Mouse (Mus musculus) kidney, postnatal 14 days (tissue): Measurements from ENCODE around the gene Rps3a1.
A peak's percentile ranks its signal among the peaks of the same experiment; 100 is the strongest.
"Not testable (repeated sequence)": the region's sequence is repeated elsewhere in the genome, so short reads cannot be mapped to it uniquely, and the experiment has no call there.

Experiments
- DNase-seq: peaks from one replicate; pipeline ENCODE4 v3.0.0; 2022; ENCODE audit warnings: mixed read lengths

The Rps3a1 gene

DNA sequence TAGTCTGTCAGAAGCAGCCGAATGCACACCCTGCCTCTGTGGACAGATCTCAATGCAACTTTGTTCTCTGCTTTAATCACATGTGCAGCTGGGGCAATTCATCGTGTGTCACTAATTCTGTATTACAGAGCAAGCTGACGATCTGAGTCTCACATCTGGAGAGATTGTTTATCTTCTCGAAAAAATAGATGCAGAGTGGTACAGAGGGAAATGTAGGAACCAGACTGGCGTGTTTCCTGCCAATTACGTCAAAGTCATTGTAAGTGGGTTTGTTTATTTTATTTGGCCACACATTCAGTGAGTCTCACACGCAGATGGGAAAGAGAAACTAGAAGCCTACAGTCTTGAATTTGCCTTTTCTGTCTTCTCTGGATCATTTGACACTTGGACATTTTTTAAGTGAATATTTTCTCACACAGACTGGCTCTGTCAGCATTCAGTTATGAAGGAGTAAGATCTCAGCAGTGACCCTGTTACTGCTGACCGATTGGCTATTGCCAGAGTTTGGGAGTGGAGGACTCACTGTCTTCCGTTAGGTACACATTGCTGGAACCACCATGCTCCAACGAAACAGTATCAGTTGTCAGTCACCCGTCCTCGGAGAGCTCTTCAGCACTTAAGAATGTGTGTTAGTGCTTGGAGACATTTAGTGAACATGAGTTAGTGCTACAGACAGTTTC lies 27.7 kb downstream of the Rps3a1 start:
- peak; percentile 40 for DNase-seq

GRCm38 (mm10) chr3:86112766-86113165 lies 29.7 kb downstream of the Rps3a1 start:
- DNase-seq, result no peak

- peak; percentile 53 for DNase-seq
Measured at GRCm38 (mm10) chr3:86110077-86110476, 32.4 kb downstream of the Rps3a1 start.

GRCm38 (mm10) chr3:86109099-86109498 lies 33.4 kb downstream of the Rps3a1 start:
- no peak for DNase-seq

GRCm38 (mm10) chr3:86108576-86108975 lies 33.9 kb downstream of the Rps3a1 start:
- DNase-seq, result no peak

- DNase-seq, result no peak
Measured at GRCm38 (mm10) chr3:86107637-86108539, 34.6 kb downstream of the Rps3a1 start.

GRCm38 (mm10) chr3:86106086-86106632 lies 36.3 kb downstream of the Rps3a1 start:
- no peak for DNase-seq

DNA sequence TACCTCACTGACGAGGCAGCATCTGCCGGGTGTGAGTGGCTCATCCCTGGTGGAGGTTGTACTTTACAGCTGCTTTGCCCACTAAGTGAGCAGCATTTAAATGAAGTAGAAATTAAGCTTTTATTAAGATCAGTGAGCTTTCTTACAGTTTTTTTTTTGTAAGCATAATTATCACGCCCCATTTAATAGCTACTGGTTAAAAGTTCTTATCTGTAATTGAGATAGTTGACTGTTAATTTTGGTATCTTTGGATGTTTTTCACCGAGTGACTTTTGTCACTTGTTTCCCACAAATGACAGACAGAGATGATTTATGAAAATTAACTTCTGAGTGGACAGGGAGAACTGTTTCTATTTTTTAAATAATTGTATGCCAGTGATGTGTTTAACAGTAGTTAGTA lies 37.6 kb downstream of the Rps3a1 start:
- no peak for DNase-seq

DNA sequence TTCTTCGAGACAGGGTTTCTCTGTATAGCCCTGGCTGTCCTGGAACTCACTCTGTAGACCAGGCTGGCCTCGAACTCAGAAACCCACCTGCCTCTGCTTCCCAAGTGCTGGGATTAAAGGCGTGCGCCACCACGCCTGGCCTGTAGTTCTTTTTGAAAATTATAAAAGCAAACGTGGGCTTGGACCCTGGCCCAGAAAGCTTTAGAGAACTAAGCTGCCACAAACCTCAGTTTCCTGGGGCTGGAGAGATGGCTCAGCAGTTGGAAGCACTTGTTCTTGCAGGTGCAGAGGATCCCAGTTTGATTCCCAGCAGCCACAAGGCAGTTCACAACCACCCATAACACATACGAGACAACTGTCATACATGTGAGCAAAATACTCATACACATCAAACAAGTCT lies 38.1 kb downstream of the Rps3a1 start:
- DNase-seq, result not testable (repeated sequence)

GRCm38 (mm10) chr3:86103449-86104291 lies 38.8 kb downstream of the Rps3a1 start:
- DNase-seq, result no peak

DNA sequence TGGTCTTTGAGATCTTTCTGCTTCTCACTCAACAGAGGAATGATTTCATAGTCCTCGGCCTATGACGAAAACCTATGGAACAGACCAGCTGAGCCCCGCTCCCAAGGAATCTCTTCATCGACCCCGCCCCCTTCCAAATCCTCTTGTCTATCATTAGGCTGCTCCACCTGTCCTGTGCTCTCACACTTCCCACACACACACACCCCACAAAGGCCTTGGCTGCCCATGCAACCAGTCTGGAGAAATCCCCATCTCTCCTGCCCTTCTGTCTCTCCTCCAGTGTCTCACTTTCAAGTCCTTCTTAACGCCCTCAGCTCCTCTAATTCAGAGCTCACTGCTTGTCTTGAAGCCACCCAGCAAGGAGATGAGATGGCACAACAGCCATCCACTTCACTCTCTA lies 40.5 kb downstream of the Rps3a1 start:
- DNase-seq, result no peak

DNA sequence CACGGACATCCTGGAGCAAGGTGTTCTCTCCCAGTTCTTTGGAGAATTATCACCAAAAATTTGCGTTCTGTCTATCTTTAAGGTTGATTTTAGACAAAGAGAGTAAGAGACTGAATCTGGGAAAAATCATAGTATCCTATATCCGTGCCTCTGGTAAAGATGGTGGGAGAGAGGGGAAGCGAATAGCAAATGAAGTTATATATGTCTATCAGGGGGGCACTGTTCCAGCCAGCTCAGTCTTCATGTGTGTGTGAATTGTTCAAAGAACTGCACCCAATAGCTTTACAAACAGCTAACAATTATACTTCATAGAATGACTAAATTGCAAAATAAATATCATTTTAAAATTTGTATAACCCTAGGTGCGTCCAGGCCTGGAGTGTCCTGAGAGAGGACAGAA lies 48.6 kb downstream of the Rps3a1 start:
- no peak for DNase-seq

DNA sequence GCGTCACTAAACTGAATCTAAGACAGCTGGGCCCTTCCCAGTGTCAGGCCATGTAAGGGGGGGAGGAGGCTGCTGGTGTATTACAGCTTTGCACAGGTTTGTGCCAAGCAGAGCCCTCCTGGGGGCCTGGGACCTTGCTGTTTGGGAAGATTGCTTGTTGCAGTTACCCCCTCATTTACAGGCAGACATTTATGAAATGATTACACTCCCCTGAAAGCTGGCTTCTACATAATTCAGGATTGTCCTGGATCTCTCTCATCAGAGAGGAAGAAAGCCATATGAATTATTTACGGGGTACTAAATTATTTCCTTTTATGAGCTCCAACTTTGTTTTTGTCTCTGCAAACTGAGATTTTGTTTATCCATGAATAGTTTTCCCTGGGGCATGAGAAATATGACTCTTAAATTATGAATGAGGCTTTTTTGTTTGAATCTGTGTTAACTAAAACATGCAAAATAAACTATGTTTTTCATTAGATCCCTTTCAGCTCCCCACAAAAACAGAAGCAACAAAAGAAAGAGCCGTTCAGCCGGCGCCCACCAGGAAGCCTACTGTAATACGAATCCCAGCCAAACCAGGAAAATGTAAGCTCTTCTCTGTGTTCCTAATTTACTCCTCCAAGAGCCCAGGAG lies 49.2 kb downstream of the Rps3a1 start:
- no peak for DNase-seq
